8 mouse cellular contexts compared by ENCODE assay signal in the genomic region with DNA sequence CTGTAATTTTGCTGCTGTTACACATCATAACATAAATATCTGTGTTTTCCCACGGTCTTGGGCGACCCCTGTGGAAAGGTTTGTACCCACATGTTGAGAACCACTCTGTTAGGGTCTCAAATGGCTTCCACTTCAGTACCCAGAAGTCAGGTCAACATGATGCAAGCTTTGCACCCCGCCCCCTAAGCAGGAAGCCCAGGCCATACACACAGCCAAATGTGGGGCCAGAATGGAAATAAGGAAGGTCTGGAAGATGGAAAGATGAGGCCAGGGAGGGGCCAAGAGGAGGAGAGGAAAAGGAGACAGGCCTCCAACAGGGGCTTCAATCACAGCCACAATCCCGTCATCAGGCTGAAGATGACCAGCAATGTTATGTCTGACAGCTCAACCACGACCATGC. TPM values are rescaled to one million over a fixed set of nuclear protein-coding genes. Genes with fewer than 3 reads are reported as not detected.
DNase-seq lines count a peak whose midpoint lies in the region; ATAC-seq and TF ChIP-seq lines count a peak whose summit lies in the region.

No protein-coding gene starts in this region.

- peaks cover 31% of the 10 kb centered on the region for H3K4me1 ChIP-seq in liver, adult 2 months (ENCODE audit: control insufficient read depth, insufficient read depth, low read length)
- H3K4me1 ChIP-seq in forebrain, embryonic 14.5 days (ENCODE audit: control insufficient read depth, insufficient read depth, low read length) = peaks cover 69% of the 10 kb centered on the region
- peaks cover 89% of the 10 kb centered on the region for H3K4me1 ChIP-seq in limb, embryonic 12.5 days (replicated peaks)
- peaks cover 19% of the 10 kb centered on the region for H3K4me1 ChIP-seq in thymus, adult 2 months (replicated peaks; ENCODE audit: control insufficient read depth, insufficient read depth, low read length)

- H3K27ac ChIP-seq in liver, adult 2 months (replicated peaks; ENCODE audit: insufficient read depth, low read depth, low read length) = 0 out of 2 replicates have a peak overlapping the region, but pooled peaks have one; percentile 4
- H3K27ac ChIP-seq in forebrain, embryonic 14.5 days (ENCODE audit: low read depth, low read length) = peak overlapping the region; percentile 99
- peak overlapping the region; percentile 100 for H3K27ac ChIP-seq in limb, embryonic 12.5 days
- no peak overlapping the region for H3K27ac ChIP-seq in thymus, adult 2 months (ENCODE audit: control insufficient read depth, insufficient read depth, low read length)

- H3K4me2 ChIP-seq in forebrain, embryonic 14.5 days (ENCODE audit: low read length) = peak overlapping the region; percentile 62
- H3K4me2 ChIP-seq in limb, embryonic 12.5 days = peak overlapping the region; percentile 80

- no peak for ATAC-seq in forebrain, embryonic 14.5 days
- ATAC-seq in limb, embryonic 12.5 days (ENCODE audit: insufficient number of reproducible peaks, insufficient read depth, low FRiP score, low TSS enrichment, low read depth) = no peak

- WGBS in liver, adult 2 months = 66% methylated on average over 5 of the region's 5 CpGs
- 33% methylated on average over 5 of the region's 5 CpGs for WGBS in forebrain, embryonic 14.5 days
- WGBS in limb, embryonic 12.5 days = 47% methylated on average over 5 of the region's 5 CpGs
- 71% methylated on average over 5 of the region's 5 CpGs for WGBS in thymus, adult 2 months

- H3K36me3 ChIP-seq in liver, adult 2 months (ENCODE audit: control insufficient read depth, insufficient read depth, low read length) = no peaks in the 10 kb centered on the region
- 0 out of 2 replicates have a peak, but pooled peaks cover 3% of the 10 kb centered on the region for H3K36me3 ChIP-seq in forebrain, embryonic 14.5 days (ENCODE audit: control insufficient read depth, insufficient read depth, low read length)
- 0 out of 2 replicates have a peak, but pooled peaks cover 5% of the 10 kb centered on the region for H3K36me3 ChIP-seq in limb, embryonic 12.5 days
- H3K36me3 ChIP-seq in thymus, adult 2 months (ENCODE audit: control insufficient read depth, insufficient read depth, low read length) = no peaks in the 10 kb centered on the region

- TF ChIP-seq POLR2A in liver, adult 2 months (IDR thresholded peaks at IDR 0.05; ENCODE audit: extremely low read depth, insufficient read depth, low read length) = no peak
- no peak for TF ChIP-seq POLR2A in thymus, adult 2 months (IDR thresholded peaks at IDR 0.05; ENCODE audit: control insufficient read depth, extremely low read depth, insufficient read depth, low read length, poor library complexity)

- no peak overlapping the region for H3K4me3 ChIP-seq in liver, adult 2 months (ENCODE audit: insufficient read depth, low read depth, low read length)
- H3K4me3 ChIP-seq in forebrain, embryonic 14.5 days (ENCODE audit: low read depth, low read length) = no peak overlapping the region
- H3K4me3 ChIP-seq in limb, embryonic 12.5 days (replicated peaks) = no peak overlapping the region
- H3K4me3 ChIP-seq in thymus, adult 2 months (ENCODE audit: control insufficient read depth, insufficient read depth, low read length) = no peak overlapping the region

- H3K9ac ChIP-seq in liver, adult 2 months (ENCODE audit: low read depth, low read length) = no peak overlapping the region
- H3K9ac ChIP-seq in forebrain, embryonic 14.5 days (ENCODE audit: low read length) = peak overlapping the region; percentile 67
- H3K9ac ChIP-seq in limb, embryonic 12.5 days (replicated peaks) = no peak overlapping the region

- no peak for DNase-seq in liver, adult 2 months (ENCODE audit: extremely low read depth, low read depth, low spot score)
- DNase-seq in liver = no peak
- no peak for DNase-seq in forebrain, embryonic 14.5 days (ENCODE audit: low spot score)
- peak; percentile 55 for DNase-seq in retina, embryonic 14.5 days (ENCODE audit: low spot score)
- DNase-seq in thymus, adult 2 months = no peak
- DNase-seq in gastrocnemius, adult 18-20 months (ENCODE audit: low spot score) = no peak
- no peak for DNase-seq in right cerebral cortex, postnatal 14 days

- no peak for TF ChIP-seq CTCF in liver, adult 2 months (IDR thresholded peaks at IDR 0.05; ENCODE audit: low read depth, low read length)
- no peak for TF ChIP-seq CTCF in thymus, adult 2 months (IDR thresholded peaks at IDR 0.05; ENCODE audit: borderline replicate concordance, control insufficient read depth, extremely low read depth, insufficient read depth, low read length, poor library complexity)

- H3K27me3 ChIP-seq in liver, adult 2 months (ENCODE audit: control insufficient read depth, insufficient read depth, low read length) = no peaks in the 10 kb centered on the region
- H3K27me3 ChIP-seq in forebrain, embryonic 14.5 days (replicated peaks; ENCODE audit: control insufficient read depth, insufficient read depth, low read length) = no peaks in the 10 kb centered on the region
- no peaks in the 10 kb centered on the region for H3K27me3 ChIP-seq in limb, embryonic 12.5 days
- H3K27me3 ChIP-seq in thymus, adult 2 months (ENCODE audit: control insufficient read depth, insufficient read depth, low read length) = no peaks in the 10 kb centered on the region

- H3K79me2 ChIP-seq in liver, adult 2 months (ENCODE audit: control insufficient read depth, insufficient read depth, low read length) = peaks cover 59% of the 10 kb centered on the region

- H3K9me3 ChIP-seq in forebrain, embryonic 14.5 days (replicated peaks; ENCODE audit: control insufficient read depth, low read length) = no peaks in the 10 kb centered on the region
- H3K9me3 ChIP-seq in limb, embryonic 12.5 days = no peaks in the 10 kb centered on the region

RNA-seq across cellular contexts. Expression of a gene that starts 37.1 kb away (rescaled TPM):
- total RNA-seq in liver, adult 2 months (2014; rRNA removed) = 7.1 and 9.4 TPM in 2 replicates
- polyA plus RNA-seq in liver, adult 2 months (2012; rRNA removed) = 15.0 and 17.0 TPM in 2 replicates
- polyA plus RNA-seq in forebrain, embryonic 14.5 days (2014; fragmentation: Nextera tagmentation; extraction: Ambion mirVana) = 15.1 and 22.3 TPM in 2 replicates
- 27.2 and 29.4 TPM in 2 replicates for polyA plus RNA-seq in limb, embryonic 12.5 days (2016; fragmentation: Nextera tagmentation; extraction: Ambion mirVana)
- 75.8 and 98.4 TPM in 2 replicates for polyA plus RNA-seq in thymus, adult 2 months (2012; rRNA removed)
- 100 to 1,000 TPM; 118 to 134 TPM for total RNA-seq in gastrocnemius, adult 18-20 months (2021)
